Mouse (Mus musculus) liver, embryonic 14.5 days (tissue): ENCODE data around the gene Ttll3. TPM values are rescaled to one million over a fixed set of nuclear protein-coding genes. Genes with fewer than 3 reads are reported as not detected.

Source experiments
- ATAC-seq: fragments of 200-750 bp; cut with Nextera tagmentation; 2 replicates; pipeline ENCODE4 v1.8.0; 2017; ENCODE audit warnings: moderate number of reproducible peaks, mild to moderate bottlenecking, moderate library complexity; ENCODE audit not compliant: insufficient read depth
- DNase-seq, 3 experiments: peaks; one replicate each; pipeline ENCODE4 v3.0.0-alpha.2; 2012 to 2013; ENCODE audit warnings: low read depth in 3 of 3, low spot score in 3 of 3
- H3K27ac ChIP-seq: fragments of 300-500 bp; sonication (generic); 2 replicates; pipeline ENCODE4 v1.5.1; 2014; ENCODE audit warnings: moderate library complexity, mild to moderate bottlenecking, control low read depth, inconsistent platforms
- H3K27me3 ChIP-seq: fragments of 300-500 bp; sonication (generic); 2 replicates; pipeline ENCODE4 v1.6.1; 2014; ENCODE audit warnings: mild to moderate bottlenecking, low read length, moderate library complexity; ENCODE audit not compliant: control insufficient read depth, insufficient read depth
- H3K36me3 ChIP-seq: fragments of 300-500 bp; sonication (generic); replicated peaks from 2 replicates; pipeline ENCODE4 v1.6.1; 2014; ENCODE audit warnings: low read depth; ENCODE audit not compliant: control insufficient read depth, insufficient read depth
- H3K4me1 ChIP-seq, 2 experiments: fragments of 200-500 bp in 1 of 2; fragments of 300-500 bp in 1 of 2; sonication (generic) in 1 of 2; replicated peaks; 2 replicates each; pipeline ENCODE4 v1.6.1; 2012 to 2014; ENCODE audit warnings: antibody characterized with exemption in 1 of 2, inconsistent platforms in 1 of 2, low read length in 1 of 2; ENCODE audit not compliant: control insufficient read depth in 2 of 2, insufficient read depth in 2 of 2
- H3K4me2 ChIP-seq: fragments of 300-500 bp; sonication (generic); 2 replicates; pipeline ENCODE4 v1.6.1; 2014; ENCODE audit warnings: low read depth, mild to moderate bottlenecking, control low read depth, moderate library complexity
- H3K4me3 ChIP-seq, 2 experiments: fragments of 200-500 bp in 1 of 2; fragments of 300-500 bp in 1 of 2; sonication (generic) in 1 of 2; 2 replicates each; pipeline ENCODE4 v1.5.1; 2012 to 2014; ENCODE audit warnings: low read depth in 2 of 2, low read length in 2 of 2, mild to moderate bottlenecking in 2 of 2, control low read depth in 1 of 2, inconsistent platforms in 1 of 2, moderate library complexity in 1 of 2; ENCODE audit not compliant: insufficient read depth in 1 of 2
- H3K9ac ChIP-seq: fragments of 300-500 bp; sonication (generic); replicated peaks from 2 replicates; pipeline ENCODE4 v1.6.1; 2014; ENCODE audit warnings: mild to moderate bottlenecking, control low read depth, moderate library complexity
- H3K9me3 ChIP-seq: fragments of 300-500 bp; sonication (generic); 2 replicates; pipeline ENCODE4 v1.6.1; 2016; ENCODE audit warnings: low read length, mixed read lengths; ENCODE audit not compliant: control insufficient read depth
- CTCF ChIP-seq: IDR thresholded peaks from 2 replicates; pipeline ENCODE4 v1.5.1; 2016; ENCODE audit warnings: antibody characterized with exemption, low read depth, control low read depth
- EP300 ChIP-seq: IDR thresholded peaks from 2 replicates; pipeline ENCODE4 v1.6.1; 2016; ENCODE audit warnings: antibody characterized with exemption, low read depth
- WGBS: fragments of 180-500 bp; shearing (Covaris S2); extraction: QIAGEN DNeasy Blood & Tissue Kit; methylation state at CpG from one replicate; pipeline ENCODE4 v1.1.7; 2014; ENCODE audit not compliant: insufficient replicate concordance; 5-methylcytosine and 5-hydroxymethylcytosine counted together
- polyA plus RNA-seq, 2 experiments: library from polyadenylated mRNA; depleted of rRNA in 1 of 2; stranded (reverse) in 1 of 2; unstranded in 1 of 2; fragments of >200 nt; fragmentation: Nextera tagmentation in 1 of 2; extraction: Ambion mirVana in 1 of 2; gene quantifications; 2 replicates each; pipeline versions ENCODE4 v1.2.1 to v1.2.3; 2012 to 2014

The Ttll3 gene
- polyA plus RNA-seq, 2 experiments = 0.41 to 1.6 TPM

- Histone ChIP-seq H3K27ac (peak overlapping the region; percentile 89), H3K4me3 (peak overlapping the region; percentile 91 to 100), H3K4me2 (peak overlapping the region; percentile 98), H3K9me3 (no peaks in the 10 kb centered on the region), H3K27me3 (no peaks in the 10 kb centered on the region), H3K4me1 (peaks cover 33 to 34% of the 10 kb centered on the region in 2 experiments), H3K9ac (peak overlapping the region; percentile 99), H3K36me3 (peaks cover 32% of the 10 kb centered on the region)
- TF ChIP-seq CTCF (no peak), EP300 (no peak)
- DNase-seq (no peak), ATAC-seq (no peak)
- 4% methylated on average over 7 of the region's 7 CpGs for WGBS
Measured at GRCm38 (mm10) chr6:113377172-113377495, 11.9 kb upstream of the Ttll3 start.

GRCm38 (mm10) chr6:113377496-113378385 is 11.3 kb upstream of the Ttll3 start, which contains the start of the genes Tada3 and Arpc4:
Gene Tada3 (minus strand): TSS chr6:113377883.
Gene Arpc4 (plus strand): TSS chr6:113378115.
- under 1% methylated on average over 61 of the region's 61 CpGs for WGBS
- Histone ChIP-seq H3K27me3 (no peaks in the 10 kb centered on the region), H3K9ac (peak within 1 kb of the TSS; percentile 99), H3K4me2 (peak within 1 kb of the TSS; percentile 98), H3K27ac (peak within 1 kb of the TSS; percentile 89), H3K4me1 (peaks cover 29 to 30% of the 10 kb centered on the region in 2 experiments), H3K9me3 (no peaks in the 10 kb centered on the region), H3K36me3 (peaks cover 34% of the 10 kb centered on the region), H3K4me3 (peak within 1 kb of the TSS; percentile 91 to 100)
- ATAC-seq (peak; percentile 91), DNase-seq (peak; percentile 86 to 88 (median 87))
- TF ChIP-seq EP300 = peak; percentile 46; the same call in 1 of the 2 replicates
- TF ChIP-seq CTCF = peak; percentile 52

- ATAC-seq (no peak), DNase-seq (no peak)
- Histone ChIP-seq H3K9ac (peak overlapping the region; percentile 99), H3K9me3 (no peaks in the 10 kb centered on the region), H3K4me3 (peak overlapping the region; percentile 91 to 100), H3K27ac (no peak overlapping the region; the same call in 1 of the 2 replicates), H3K36me3 (peaks cover 47% of the 10 kb centered on the region), H3K4me2 (peak overlapping the region; percentile 98), H3K27me3 (no peaks in the 10 kb centered on the region), H3K4me1 (peaks cover 16 to 17% of the 10 kb centered on the region in 2 experiments)
- no peak for TF ChIP-seq CTCF
- 29% methylated on average over 6 of the region's 6 CpGs for WGBS
Measured at GRCm38 (mm10) chr6:113379246-113379645, 9.8 kb upstream of the Ttll3 start.

GRCm38 (mm10) chr6:113380480-113380879 is 8.6 kb upstream of the Ttll3 start:
- H3K27me3 ChIP-seq = no peaks in the 10 kb centered on the region
- WGBS = 87% methylated on average over 11 of the region's 11 CpGs
- peak; percentile 33; the same call in 1 of the 2 replicates for TF ChIP-seq CTCF
- TF ChIP-seq EP300 = no peak
- ATAC-seq (no peak), DNase-seq (no peak)
- H3K9ac ChIP-seq = no peak overlapping the region
- peaks cover 50% of the 10 kb centered on the region for H3K36me3 ChIP-seq
- peaks cover 16 to 17% of the 10 kb centered on the region in 2 experiments for H3K4me1 ChIP-seq
- no peak overlapping the region for H3K4me3 ChIP-seq
- no peaks in the 10 kb centered on the region for H3K9me3 ChIP-seq
- H3K27ac ChIP-seq = no peak overlapping the region
- no peak overlapping the region; the same call in 1 of the 2 replicates for H3K4me2 ChIP-seq

GRCm38 (mm10) chr6:113384351-113384927 is 4.6 kb upstream of the Ttll3 start:
- Histone ChIP-seq H3K9me3 (no peaks in the 10 kb centered on the region), H3K4me2 (no peak overlapping the region), H3K27me3 (no peaks in the 10 kb centered on the region), H3K4me1 (peaks cover 5 to 6% of the 10 kb centered on the region in 2 experiments), H3K36me3 (peaks cover 82% of the 10 kb centered on the region), H3K4me3 (no peak overlapping the region), H3K9ac (no peak overlapping the region), H3K27ac (no peak overlapping the region)
- TF ChIP-seq CTCF = no peak
- no peak for TF ChIP-seq EP300
- DNase-seq (no peak), ATAC-seq (no peak)
- 75% methylated on average over 8 of the region's 8 CpGs for WGBS
